Mouse (Mus musculus) intestine, embryonic 15.5 days (tissue): ENCODE measurements around the gene Kmo. TPM values are rescaled to one million over a fixed set of nuclear protein-coding genes. Genes with fewer than 3 reads are reported as not detected.

ENCODE experiments used
- ATAC-seq: fragments of 200-750 bp; cut with Nextera tagmentation; 2 replicates; pipeline ENCODE4 v1.8.0; 2017; ENCODE audit warnings: moderate TSS enrichment, moderate library complexity
- H3K27ac ChIP-seq: fragments of 300-500 bp; sonication (generic); 2 replicates; pipeline ENCODE4 v1.5.1; 2015; ENCODE audit warnings: mild to moderate bottlenecking, inconsistent platforms
- H3K27me3 ChIP-seq: fragments of 300-500 bp; sonication (generic); replicated peaks from 2 replicates; pipeline ENCODE4 v1.6.1; 2015; ENCODE audit warnings: inconsistent platforms
- H3K36me3 ChIP-seq: fragments of 300-500 bp; sonication (generic); 2 replicates; pipeline ENCODE4 v1.6.1; 2015; ENCODE audit warnings: inconsistent platforms
- H3K4me1 ChIP-seq: fragments of 300-500 bp; sonication (generic); replicated peaks from 2 replicates; pipeline ENCODE4 v1.6.1; 2015; ENCODE audit warnings: inconsistent platforms
- H3K4me2 ChIP-seq: fragments of 300-500 bp; sonication (generic); replicated peaks from 2 replicates; pipeline ENCODE4 v1.6.1; 2015; ENCODE audit warnings: mild to moderate bottlenecking, inconsistent platforms
- H3K4me3 ChIP-seq: fragments of 300-500 bp; sonication (generic); replicated peaks from 2 replicates; pipeline ENCODE4 v1.5.1; 2015; ENCODE audit warnings: inconsistent platforms
- H3K9ac ChIP-seq: fragments of 300-500 bp; sonication (generic); 2 replicates; pipeline ENCODE4 v1.6.1; 2015; ENCODE audit warnings: inconsistent platforms
- H3K9me3 ChIP-seq: fragments of 300-500 bp; sonication (generic); 2 replicates; pipeline ENCODE4 v1.6.1; 2016; ENCODE audit warnings: inconsistent platforms
- WGBS: fragments of 180-500 bp; shearing (Covaris S2); methylation state at CpG from one replicate; pipeline ENCODE4 v1.1.7; 2015; 5-methylcytosine and 5-hydroxymethylcytosine counted together
- polyA plus RNA-seq: library from polyadenylated mRNA; unstranded; fragments of >200 nt; fragmentation: Nextera tagmentation; extraction: Ambion mirVana; gene quantifications from 2 replicates; pipeline ENCODE4 v1.2.1, GENCODE M21; 2015

The Kmo gene
- polyA plus RNA-seq, 1 experiment from 2014 or later, result 0.75 TPM

GRCm38 (mm10) chr1:175677459-175677858 is 57.3 kb downstream of the Kmo start:
- no peak overlapping the region for H3K4me3 ChIP-seq
- WGBS, result 74% methylated on average over 6 of the region's 6 CpGs
- peak; percentile 78; the same call in 1 of the 2 replicates for ATAC-seq
- H3K4me1 ChIP-seq, result no peaks in the 10 kb centered on the region
- H3K27ac ChIP-seq, result no peak overlapping the region
- H3K27me3 ChIP-seq, result no peaks in the 10 kb centered on the region
- H3K4me2 ChIP-seq, result no peak overlapping the region
- no peak overlapping the region for H3K9ac ChIP-seq
- H3K36me3 ChIP-seq, result no peaks in the 10 kb centered on the region
- no peaks in the 10 kb centered on the region for H3K9me3 ChIP-seq

DNA sequence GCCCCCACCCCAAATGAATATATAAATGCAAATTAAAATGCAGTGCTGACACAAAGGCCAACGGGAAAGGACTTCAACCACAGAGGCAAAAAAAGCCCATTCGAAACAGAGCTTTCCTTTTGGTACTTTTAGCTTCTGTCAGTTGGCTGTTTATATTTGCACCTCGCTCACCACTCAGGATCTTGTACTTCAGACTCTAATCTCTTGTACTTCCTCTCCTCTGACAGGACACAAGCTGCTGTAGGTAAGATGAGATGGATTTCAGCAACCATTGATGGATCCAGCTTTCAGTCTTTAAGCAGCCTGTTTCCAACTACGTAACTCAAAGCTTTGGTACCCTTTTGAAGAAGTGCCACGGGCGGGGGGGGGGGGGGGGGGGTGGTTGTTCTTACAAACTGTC is 60.8 kb downstream of the Kmo start:
- H3K4me1 ChIP-seq, result no peaks in the 10 kb centered on the region
- no peak for ATAC-seq
- no peak overlapping the region for H3K4me2 ChIP-seq
- no peak overlapping the region for H3K9ac ChIP-seq
- no peaks in the 10 kb centered on the region for H3K9me3 ChIP-seq
- WGBS, result 73% methylated on average over 6 of the region's 6 CpGs
- no peak overlapping the region for H3K4me3 ChIP-seq
- H3K27ac ChIP-seq, result no peak overlapping the region
- H3K27me3 ChIP-seq, result no peaks in the 10 kb centered on the region
- H3K36me3 ChIP-seq, result no peaks in the 10 kb centered on the region

- H3K4me1 ChIP-seq, result 0 out of 2 replicates have a peak, but pooled peaks cover 3% of the 10 kb centered on the region
- no peaks in the 10 kb centered on the region for H3K27me3 ChIP-seq
- H3K27ac ChIP-seq, result peak overlapping the region; percentile 84
- no peaks in the 10 kb centered on the region for H3K36me3 ChIP-seq
- H3K9ac ChIP-seq, result peak overlapping the region; percentile 91
- peak overlapping the region; percentile 83 for H3K4me3 ChIP-seq
- ATAC-seq, result no peak
- no peaks in the 10 kb centered on the region for H3K9me3 ChIP-seq
- under 1% methylated on average over 22 of the region's 22 CpGs for WGBS
- peak overlapping the region; percentile 80 for H3K4me2 ChIP-seq
These were observed 71.6 kb downstream of the Kmo start for GRCm38 (mm10) chr1:175691686-175692245.

- Histone ChIP-seq H3K27me3 (no peaks in the 10 kb centered on the region), H3K9ac (peak within 1 kb of the TSS; percentile 91), H3K27ac (peak within 1 kb of the TSS; percentile 84), H3K9me3 (no peaks in the 10 kb centered on the region), H3K4me2 (peak within 1 kb of the TSS; percentile 80), H3K4me1 (0 out of 2 replicates have a peak, but pooled peaks cover 3% of the 10 kb centered on the region), H3K36me3 (no peaks in the 10 kb centered on the region), H3K4me3 (peak within 1 kb of the TSS; percentile 83)
- WGBS, result under 1% methylated on average over 66 of the region's 73 CpGs
- peak; percentile 99 for ATAC-seq
These were observed 72.2 kb downstream of the Kmo start, which contains the start of the genes Opn3 and Chml for GRCm38 (mm10) chr1:175692246-175692996. Gene Opn3 (minus strand): TSS chr1:175692776. Gene Chml (minus strand): TSS chr1:175692901.

DNA sequence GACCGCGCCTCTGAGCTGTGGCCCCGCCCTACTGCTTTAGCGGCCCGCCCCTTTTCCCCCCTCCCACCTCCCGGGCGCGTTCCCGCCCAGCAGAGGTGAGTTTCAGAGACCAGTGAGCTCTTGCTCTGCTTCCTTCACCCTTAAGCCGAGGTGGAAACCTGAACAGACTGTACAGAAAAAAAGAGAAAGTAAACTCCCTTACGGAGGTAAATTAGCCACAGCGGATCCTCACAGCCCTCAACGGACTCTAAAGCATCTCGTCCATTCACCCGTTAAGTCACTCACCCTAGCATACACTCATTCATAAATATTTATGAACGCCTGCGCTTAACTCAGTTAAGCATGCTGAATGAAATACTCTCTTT is 72.8 kb downstream of the Kmo start:
- Histone ChIP-seq H3K27ac (no peak overlapping the region; the same call in 1 of the 2 replicates), H3K27me3 (no peaks in the 10 kb centered on the region), H3K4me3 (peak overlapping the region; percentile 83), H3K4me2 (peak overlapping the region; percentile 80), H3K9me3 (no peaks in the 10 kb centered on the region), H3K4me1 (0 out of 2 replicates have a peak, but pooled peaks cover 3% of the 10 kb centered on the region), H3K9ac (peak overlapping the region; percentile 31), H3K36me3 (no peaks in the 10 kb centered on the region)
- no peak for ATAC-seq
- WGBS, result 1% methylated on average over 17 of the region's 17 CpGs

GRCm38 (mm10) chr1:175693429-175693960 is 73.3 kb downstream of the Kmo start:
- Histone ChIP-seq H3K4me1 (0 out of 2 replicates have a peak, but pooled peaks cover 3% of the 10 kb centered on the region), H3K9me3 (no peaks in the 10 kb centered on the region), H3K36me3 (no peaks in the 10 kb centered on the region), H3K27ac (no peak overlapping the region), H3K9ac (peak overlapping the region; percentile 31; the same call in 1 of the 2 replicates), H3K27me3 (no peaks in the 10 kb centered on the region), H3K4me3 (peak overlapping the region; percentile 83), H3K4me2 (peak overlapping the region; percentile 80)
- 34% methylated on average over 12 of the region's 12 CpGs for WGBS
- peak; percentile 6 for ATAC-seq

- Histone ChIP-seq H3K4me1 (0 out of 2 replicates have a peak, but pooled peaks cover 3% of the 10 kb centered on the region), H3K9ac (no peak within 1 kb of the TSS), H3K9me3 (no peaks in the 10 kb centered on the region), H3K4me2 (no peak within 1 kb of the TSS), H3K4me3 (no peak within 1 kb of the TSS), H3K36me3 (no peaks in the 10 kb centered on the region), H3K27me3 (no peaks in the 10 kb centered on the region), H3K27ac (no peak within 1 kb of the TSS)
- WGBS, result 71% methylated on average over 1 of the region's 1 CpGs
- ATAC-seq, result no peak
These were observed 78.1 kb downstream of the Kmo start, which contains the start of gene Wdr64 for GRCm38 (mm10) chr1:175698293-175698692. Gene Wdr64 (plus strand): TSS chr1:175698593.

- H3K27me3 ChIP-seq, result no peaks in the 10 kb centered on the region
- H3K4me2 ChIP-seq, result no peak overlapping the region
- H3K4me3 ChIP-seq, result no peak overlapping the region
- no peaks in the 10 kb centered on the region for H3K9me3 ChIP-seq
- H3K27ac ChIP-seq, result no peak overlapping the region
- ATAC-seq, result no peak
- H3K9ac ChIP-seq, result no peak overlapping the region
- H3K4me1 ChIP-seq, result no peaks in the 10 kb centered on the region
- 64% methylated on average over 3 of the region's 3 CpGs for WGBS
- H3K36me3 ChIP-seq, result no peaks in the 10 kb centered on the region
These were observed 79.2 kb downstream of the Kmo start for GRCm38 (mm10) chr1:175699375-175699774.

DNA sequence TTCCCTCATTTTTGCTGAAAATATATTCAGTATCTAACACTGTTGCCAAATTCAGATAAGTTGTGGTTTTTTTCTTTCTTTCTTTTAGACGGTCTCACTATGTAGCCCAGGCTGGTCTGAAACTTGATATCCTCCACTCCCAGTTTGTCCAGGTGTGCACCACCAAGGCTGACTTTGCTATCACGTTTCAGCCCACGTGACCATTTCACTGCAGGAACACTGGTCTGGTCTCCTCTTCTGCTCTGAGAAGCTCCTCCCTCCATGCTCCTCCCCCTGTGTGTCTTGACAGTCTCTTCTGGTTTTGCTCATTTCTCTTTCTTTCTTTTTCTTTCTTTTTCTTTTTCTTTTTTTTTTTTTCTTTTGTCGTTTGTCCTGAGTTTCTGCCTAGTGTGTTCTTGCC is 79.6 kb downstream of the Kmo start:
- WGBS, result 40% methylated on average over 4 of the region's 4 CpGs

DNA sequence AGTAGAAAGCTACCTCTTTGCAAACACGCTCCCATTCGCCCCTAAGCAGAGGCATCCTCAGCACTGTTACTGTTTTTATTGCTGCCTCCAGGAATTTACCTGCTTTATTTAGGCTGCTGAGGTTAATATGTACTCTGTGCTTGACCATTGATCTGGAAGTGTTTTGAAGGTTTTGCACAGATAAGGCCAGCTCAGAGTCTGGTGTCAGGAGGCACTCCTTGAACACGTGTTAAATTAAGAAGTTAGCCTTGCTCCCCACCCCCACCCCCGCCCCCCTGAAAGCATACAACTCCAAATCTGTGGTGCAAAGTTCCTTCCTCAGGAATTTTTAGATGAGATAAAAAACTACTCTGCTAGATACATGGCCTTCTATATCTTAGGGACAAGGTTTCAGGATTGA is 81.0 kb downstream of the Kmo start:
- Histone ChIP-seq H3K9ac (no peak overlapping the region), H3K27ac (no peak overlapping the region), H3K27me3 (no peaks in the 10 kb centered on the region), H3K4me1 (no peaks in the 10 kb centered on the region), H3K9me3 (no peaks in the 10 kb centered on the region), H3K4me2 (no peak overlapping the region), H3K36me3 (no peaks in the 10 kb centered on the region), H3K4me3 (no peak overlapping the region)
- WGBS, result 37% methylated on average over 4 of the region's 4 CpGs
- ATAC-seq, result peak; percentile 83

More for the DNA sequence above, 79.6 kb downstream of the Kmo start:
- no peaks in the 10 kb centered on the region for H3K4me1 ChIP-seq
- no peak overlapping the region for H3K4me3 ChIP-seq
- no peak overlapping the region for H3K27ac ChIP-seq
- peak; percentile 25; the same call in 1 of the 2 replicates for ATAC-seq
- H3K9ac ChIP-seq, result no peak overlapping the region
- H3K27me3 ChIP-seq, result no peaks in the 10 kb centered on the region
- no peaks in the 10 kb centered on the region for H3K9me3 ChIP-seq
- H3K36me3 ChIP-seq, result no peaks in the 10 kb centered on the region
- no peak overlapping the region for H3K4me2 ChIP-seq

- WGBS, result 64% methylated on average over 5 of the region's 5 CpGs
- ATAC-seq, result no peak
- Histone ChIP-seq H3K9ac (no peak overlapping the region), H3K27me3 (no peaks in the 10 kb centered on the region), H3K36me3 (no peaks in the 10 kb centered on the region), H3K4me2 (no peak overlapping the region), H3K4me1 (no peaks in the 10 kb centered on the region), H3K9me3 (no peaks in the 10 kb centered on the region), H3K27ac (no peak overlapping the region), H3K4me3 (no peak overlapping the region)
These were observed 87.4 kb downstream of the Kmo start for GRCm38 (mm10) chr1:175707599-175707998.

DNA sequence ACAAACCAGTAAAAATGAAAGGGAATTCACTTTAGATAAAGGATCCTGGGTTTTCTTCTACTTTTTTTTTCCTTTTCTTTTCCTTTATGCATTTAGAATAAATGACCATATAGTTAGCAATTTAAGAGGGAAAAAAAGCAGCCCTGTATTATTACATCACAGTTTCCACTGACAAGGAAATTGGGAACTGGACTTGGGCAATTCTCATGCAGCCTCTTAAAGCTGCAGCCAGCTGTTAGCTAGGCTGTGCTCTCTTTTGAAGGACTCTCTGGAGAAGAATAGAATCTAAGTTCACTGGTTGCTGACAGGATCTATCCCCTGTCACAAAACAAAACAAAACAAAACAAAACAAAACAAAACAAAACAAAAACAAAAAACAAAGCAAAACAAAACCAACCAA is 87.8 kb downstream of the Kmo start:
- no peaks in the 10 kb centered on the region for H3K27me3 ChIP-seq
- H3K4me2 ChIP-seq, result no peak overlapping the region
- no peak for ATAC-seq

More for the DNA sequence above, 87.8 kb downstream of the Kmo start:
- Histone ChIP-seq H3K36me3 (no peaks in the 10 kb centered on the region), H3K4me1 (no peaks in the 10 kb centered on the region), H3K9me3 (no peaks in the 10 kb centered on the region), H3K9ac (no peak overlapping the region), H3K27ac (no peak overlapping the region), H3K4me3 (no peak overlapping the region)
